Mouse (Mus musculus) ES-CJ7 (cell line): ENCODE data around the gene Barhl1.

Experiments used
- DNase-seq: peaks from one replicate; pipeline ENCODE4 v3.0.0; 2011; ENCODE audit warnings: low read depth, low spot score

Gene Barhl1

DNA sequence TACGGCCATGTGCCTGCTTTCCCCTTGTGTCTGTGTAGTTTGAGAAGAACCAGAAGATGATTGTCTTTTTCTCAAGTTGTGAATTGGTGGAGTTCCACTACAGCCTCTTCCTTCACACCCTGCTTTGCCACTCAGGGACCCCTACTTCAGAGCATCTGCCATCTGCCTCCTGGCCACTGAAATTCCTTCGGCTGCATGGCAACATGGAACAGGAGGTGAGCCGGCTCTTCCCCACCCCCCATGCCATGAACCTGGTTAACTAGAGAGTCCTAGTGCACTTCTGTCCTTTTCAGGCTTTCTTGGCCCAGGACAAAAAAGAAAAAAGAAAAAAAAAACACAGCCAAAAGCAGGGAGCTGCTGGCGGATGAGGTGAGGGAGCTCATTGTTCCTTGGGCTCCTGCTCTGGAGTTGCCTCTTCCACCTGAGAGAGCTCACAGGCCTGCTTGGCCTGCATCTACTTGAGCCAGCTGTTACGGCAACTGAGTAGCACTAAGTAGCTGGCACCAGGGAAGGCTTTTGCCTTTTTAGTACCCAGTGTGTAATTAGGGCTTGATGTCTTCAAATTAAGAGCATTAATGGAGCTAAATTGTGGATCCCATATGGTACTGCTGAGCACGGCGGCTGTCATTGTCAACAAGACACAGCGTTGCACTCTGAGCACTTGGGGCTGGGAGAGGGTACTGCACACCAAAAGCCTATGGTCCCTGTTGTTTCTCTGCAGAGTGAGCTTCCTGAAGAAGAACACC is 55.6 kb downstream of the Barhl1 start:
- no peak for DNase-seq

GRCm38 (mm10) chr2:28859303-28859702 is 57.2 kb downstream of the Barhl1 start:
- no peak for DNase-seq
